Mouse (Mus musculus): Measurements from ENCODE around the gene Ap3b2.

Ap3b2 gene

DNA sequence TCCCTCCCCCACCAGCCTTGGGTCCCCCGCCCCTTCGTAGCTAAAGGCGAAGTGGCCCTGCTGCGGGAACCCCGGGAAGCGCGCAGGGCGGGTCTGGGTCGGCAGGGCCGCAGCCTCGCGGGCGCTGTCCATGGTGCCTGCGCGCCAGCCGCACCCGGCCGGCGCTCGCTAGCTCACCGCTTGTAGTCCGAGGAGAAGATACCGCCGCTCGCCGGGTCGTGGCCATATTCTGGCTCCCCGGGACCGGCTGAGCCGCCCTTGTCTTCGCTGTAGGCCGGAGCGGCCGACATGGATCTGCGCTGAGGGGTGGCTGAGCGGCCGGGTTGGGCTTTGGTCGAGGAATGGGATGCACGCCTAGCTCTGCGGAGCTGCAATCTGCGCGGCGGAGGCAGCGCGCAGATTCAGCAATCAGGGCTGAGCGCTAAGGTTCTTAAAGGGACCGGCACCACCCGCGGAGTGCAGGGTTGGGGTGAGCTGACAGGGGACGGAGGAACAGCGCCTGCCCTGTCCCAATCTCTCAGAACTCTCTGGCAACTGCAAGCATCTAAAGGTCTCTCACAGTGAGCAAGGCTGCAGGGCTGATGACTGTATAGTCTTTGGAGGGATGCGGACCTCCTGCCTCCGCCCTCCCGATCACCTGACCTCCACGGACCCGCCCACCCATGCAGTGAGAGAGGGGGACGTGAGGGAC is at the start of gene Ap3b2:
Gene Ap3b2, minus strand, starts transcription at position 595 of the 691 bp plus-strand sequence.
- peak; percentile 91 for DNase-seq

DNA sequence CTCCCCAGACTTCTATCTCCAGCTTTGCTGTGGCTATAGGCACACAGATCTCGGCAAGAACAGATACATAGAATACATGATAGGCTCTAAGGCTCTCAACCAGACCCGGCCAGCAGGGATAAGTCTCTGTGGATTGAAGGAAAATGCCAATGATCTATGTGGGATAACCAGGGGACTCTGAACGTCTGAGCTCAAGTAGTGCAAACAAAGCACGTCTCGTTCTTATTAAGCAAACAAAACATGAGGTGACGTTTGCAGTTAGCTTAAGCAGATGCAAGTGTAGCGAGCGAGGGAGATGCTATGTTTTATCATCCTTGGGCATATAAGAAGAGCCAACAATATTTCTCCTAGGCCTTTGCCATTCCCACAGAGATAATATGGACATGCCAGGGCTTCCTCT is 49.2 kb upstream of the Ap3b2 start:
- no peak for DNase-seq

DNA sequence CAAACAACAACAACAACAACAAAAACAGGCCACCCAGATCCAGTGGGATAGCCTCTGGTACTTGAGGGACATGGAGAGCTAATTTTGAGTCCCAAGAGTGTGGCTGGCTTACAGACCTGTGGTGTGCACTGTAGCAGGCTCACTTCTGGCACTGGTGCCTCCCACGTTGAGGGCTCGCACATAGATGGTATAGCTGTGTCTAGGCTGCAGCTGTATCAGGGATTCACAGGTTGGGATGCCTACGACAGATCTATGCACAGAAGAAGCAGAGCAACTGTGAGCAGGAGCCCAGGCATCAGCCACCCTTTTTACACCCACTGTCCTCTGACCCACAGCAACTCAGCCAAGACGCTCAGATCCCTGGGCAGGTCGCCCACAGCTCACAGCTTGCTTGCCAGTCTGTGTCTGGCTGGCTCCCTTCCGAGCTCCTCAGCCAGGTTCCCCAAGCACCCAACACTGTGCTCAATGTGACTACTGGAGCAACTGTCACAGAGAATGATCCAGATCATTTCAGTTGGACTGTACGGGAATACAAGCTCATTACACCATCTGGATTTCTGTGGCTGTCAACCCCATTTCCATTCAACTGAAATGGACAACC is 48.3 kb upstream of the Ap3b2 start:
- DNase-seq: peak; percentile 97

DNA sequence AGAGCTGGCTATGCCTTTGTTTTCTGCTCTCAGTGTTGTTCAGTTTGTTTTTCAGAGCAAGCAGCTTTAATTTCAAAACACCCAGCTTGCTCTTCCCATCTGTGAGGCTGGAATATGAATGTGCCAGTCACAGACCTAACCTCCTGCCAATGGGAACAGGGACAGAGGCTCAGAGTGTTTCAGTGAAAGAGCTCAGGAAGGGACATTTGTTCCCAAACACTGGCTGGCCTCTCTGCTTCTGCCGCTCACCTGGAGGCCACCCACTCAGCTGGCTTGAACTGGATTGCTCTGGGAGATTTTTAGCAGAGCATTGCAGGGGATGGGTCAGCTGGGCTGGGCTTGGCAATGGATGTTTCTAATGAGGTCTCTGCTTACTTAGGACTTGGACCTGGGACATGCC is 47.3 kb upstream of the Ap3b2 start:
- DNase-seq: no peak

DNA sequence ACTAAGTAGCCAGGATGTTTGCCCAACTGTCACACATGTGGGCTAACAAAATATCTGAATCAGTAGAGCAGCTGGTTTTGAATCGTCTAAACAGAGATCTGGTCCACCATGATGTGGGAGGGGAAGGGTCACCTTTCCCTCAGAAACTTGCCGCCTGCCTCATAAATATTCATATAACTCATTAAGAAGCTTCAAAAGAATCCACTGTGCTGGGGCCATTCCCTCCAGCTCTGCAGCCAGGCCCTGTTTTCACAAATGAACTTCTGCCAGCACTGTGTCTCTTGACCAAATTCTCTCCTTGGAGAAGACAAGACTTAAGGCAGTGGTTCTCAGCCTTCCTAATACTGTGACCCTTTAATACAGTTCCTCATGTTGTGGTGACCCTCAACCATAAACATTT is 45.8 kb upstream of the Ap3b2 start:
- no peak for DNase-seq

DNA sequence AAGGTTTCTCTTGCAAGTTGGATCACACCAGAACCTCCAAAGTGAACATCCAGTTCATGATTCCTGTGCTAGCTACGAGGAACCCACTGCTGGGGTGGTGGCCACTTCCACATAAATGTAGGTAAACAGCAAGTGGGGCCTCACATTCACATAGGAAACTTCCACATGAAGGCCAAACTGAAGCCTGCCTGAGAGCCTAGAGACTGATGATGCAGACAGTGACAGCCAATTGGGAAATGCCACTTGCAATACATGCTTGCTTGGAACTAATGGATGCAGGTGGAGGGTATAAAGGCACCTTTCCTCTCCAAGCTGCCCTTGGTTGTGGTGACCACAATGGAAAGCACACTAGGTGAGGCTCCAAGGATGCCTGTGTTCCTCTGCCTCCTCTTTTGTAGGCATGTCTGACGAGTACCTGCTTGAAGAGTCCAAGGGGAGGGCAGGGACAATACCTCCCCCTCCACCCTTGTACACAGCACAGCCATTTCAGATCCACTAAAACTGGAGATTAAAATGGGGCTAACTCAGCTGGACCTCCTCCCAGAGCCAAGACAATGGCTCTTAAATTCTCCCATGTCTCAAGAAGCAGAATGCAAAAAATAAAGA is 44.4 kb upstream of the Ap3b2 start:
- peak; percentile 85 for DNase-seq

DNA sequence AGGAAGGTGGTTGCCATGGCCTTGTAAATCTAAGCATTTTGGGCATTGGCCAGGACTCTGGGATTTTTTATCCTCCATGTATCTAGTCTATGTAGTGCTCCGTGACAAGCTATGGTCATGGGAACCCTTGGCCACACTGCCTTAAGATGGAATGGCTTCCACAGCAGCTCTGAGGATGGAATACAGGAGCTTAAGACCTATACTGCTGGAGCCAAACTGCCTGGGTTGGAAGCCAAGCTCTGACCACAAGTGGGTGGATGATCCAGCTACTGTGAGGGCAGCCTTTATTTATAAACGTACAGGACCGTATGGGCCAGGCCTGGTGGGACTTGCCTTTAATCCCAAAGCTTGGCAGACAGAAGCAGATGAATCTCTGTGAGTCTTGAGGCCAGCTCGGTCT is 42.8 kb upstream of the Ap3b2 start:
- no peak for DNase-seq

DNA sequence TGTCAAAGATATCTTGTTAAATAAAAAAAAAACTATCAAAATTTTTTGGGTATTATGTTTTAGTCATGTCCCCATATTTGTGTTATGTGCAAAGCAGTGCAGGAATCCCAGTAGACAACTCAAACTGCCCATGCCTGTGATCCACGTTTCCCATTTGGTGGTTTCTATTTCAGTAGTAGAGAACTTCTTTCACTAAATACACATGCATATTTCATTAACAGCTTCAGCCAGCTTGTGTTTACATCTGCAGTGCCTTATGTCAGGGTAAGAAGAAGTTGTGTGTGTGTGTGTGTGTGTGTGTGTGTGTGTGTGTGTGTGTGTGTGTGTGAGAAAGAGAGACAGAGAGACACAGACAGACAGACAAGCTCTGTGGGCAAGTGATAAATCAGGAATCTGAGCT is 37.7 kb upstream of the Ap3b2 start:
- no peak for DNase-seq

DNA sequence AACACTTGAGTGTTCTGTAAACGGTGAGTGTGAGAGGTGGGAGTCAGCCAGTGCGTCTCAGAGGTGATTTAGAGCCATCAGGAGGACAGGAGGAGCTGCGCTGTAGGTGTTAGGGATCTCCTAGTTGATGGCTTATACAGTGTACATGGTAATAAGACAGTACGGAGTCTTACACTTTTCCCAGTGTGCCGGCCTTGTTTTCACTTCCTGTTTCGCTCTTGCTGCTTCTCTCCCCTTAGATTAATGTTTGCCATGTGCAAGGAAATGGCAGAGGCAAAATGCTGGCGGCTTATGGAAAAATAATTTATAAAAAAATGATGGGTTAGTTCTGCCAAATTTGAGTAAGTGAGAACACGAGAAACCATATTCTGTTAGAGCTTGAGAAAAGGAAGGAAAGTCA is 35.2 kb upstream of the Ap3b2 start:
- no peak for DNase-seq

DNA sequence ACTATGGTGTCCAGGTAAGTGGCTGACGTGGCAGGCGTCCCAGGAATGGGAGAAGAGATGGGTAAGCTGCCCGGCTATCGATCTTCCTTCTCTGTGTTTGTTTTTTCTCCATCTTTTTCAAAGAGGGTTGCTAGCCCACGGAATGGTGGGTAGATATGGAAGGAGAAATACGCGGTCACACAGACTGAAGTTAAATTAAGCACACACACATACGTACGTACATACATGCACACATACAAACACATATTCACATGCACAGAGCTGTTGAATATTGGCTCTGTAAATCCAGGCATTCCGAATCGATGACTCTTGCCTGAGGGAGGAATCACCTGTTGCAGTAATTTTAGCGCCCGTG is 29.9 kb upstream of the Ap3b2 start:
- DNase-seq: no peak

DNA sequence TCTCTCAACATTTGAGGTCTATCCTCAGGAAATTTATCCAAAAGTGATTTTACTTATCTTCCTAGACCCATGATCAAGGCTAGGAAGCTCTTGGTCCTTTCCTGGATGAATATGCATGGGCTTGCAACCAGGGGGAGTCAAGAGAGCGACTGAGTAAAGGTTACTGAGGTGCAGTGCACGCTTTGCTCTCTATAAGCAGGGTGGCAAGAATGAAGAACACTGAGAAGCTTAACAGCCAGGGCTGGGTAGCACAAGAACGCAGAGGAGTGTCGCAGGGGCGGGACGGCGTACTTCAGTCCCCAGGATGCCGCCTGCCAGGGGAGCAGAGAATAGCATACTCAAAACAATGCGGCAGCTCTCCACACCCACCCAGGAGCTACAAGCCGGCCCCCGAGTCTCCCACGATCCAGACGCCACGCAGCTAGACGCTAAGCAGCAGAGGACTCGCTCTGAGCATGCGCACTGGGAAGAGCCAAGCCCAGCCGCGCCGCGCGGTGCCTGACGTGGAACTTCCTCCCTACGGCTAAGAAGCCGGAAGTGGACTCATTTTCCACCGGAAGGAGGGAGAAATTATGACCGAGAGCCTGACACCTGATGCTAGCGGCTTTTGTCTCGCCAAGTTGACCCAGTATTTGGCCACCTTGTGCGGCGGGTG is 29.4 kb upstream of the Ap3b2 start:
- DNase-seq: peak; percentile 99

DNA sequence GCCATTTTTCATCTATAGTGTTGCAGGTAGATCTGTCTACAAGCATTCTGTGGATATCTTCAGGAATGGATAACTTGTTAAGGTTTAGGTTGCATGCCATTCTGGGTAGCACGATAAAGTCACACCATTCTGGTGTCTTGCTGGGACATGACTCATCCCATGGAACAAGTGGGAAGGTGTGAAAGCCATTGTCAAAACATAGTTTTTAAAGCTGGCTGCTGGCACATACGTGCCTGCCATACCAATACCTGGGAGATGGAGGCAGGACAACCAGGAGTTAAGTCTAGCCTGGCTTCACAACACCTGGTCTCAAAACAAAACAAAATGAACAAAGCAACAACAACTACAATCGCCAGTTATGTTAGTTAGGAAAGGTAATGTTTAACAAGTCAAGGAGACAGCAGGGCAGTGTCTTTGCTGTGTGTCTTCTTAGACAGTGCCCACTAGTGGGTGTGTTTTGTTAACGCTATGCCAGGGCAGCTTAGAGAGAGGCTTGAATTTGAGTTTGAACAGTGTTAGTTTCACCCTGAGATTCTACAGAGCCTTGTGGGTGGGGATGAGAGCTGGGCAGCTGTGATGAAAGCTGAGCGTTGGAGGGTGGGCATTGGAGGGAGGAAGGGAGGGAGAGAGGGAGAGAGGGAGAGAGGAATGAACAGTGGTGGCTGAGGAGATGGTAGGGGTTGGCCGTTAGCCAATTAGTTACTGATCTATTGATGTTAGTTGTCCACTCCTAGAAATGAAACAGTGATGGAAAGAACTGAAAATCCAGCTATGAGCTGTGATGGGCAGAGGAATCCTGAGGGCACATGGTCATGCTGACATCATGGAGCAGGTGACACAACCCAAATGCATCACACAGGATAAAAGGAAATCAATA is 22.7 kb upstream of the Ap3b2 start:
- DNase-seq: peak; percentile 62

DNA sequence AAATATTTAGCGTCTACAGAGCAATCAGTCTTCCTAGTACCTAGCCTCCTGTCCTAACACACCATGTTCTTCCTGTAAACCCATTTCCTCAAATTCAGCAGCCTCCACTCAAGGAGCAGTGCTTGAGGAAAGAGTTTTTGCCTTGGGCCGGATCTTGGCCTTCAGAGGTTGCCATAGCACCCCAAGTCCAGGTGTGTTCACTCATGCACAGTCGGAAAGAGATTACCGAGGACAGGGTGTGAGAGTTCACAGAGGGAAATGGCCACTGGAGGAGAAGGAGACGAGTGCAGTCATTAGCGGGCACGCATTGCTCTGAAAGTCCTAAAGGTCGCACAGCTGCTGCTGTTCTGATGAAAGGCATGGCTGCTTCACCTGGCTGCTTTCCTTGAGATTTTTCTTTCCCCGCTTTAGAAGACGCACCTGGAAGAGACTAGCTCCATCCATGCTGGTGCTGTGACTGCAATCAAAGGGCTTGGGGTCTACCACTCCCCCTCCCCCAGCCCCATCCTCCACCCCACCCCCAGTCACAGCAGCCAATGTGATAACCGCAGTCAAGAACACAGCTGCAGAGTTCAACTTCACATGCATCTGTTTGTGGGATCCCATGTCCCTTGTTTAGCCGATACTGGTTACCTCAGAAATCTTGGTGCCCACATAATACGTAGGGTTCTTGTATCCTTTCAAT is 21.3 kb upstream of the Ap3b2 start:
- DNase-seq: peak; percentile 41

DNA sequence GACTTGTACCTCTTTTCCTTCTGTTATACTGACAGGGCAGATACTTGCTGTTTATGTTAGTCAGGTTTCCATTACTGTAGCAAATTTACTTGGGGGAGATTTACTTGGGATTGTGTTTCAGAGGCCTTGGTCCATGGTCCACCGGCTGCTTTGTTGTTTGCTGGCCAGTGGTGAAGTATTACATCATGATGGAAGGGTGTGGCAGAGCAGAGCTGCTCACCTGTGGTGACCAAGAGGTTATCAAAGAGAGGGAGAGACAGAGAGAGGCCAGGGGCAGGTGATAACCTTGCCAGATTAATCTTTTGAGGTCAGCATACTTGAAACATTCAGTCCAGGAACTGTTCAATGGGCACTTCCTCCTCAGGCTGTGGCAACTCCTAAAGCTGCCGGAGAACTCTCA is 7.3 kb upstream of the Ap3b2 start:
- peak; percentile 40 for DNase-seq

DNA sequence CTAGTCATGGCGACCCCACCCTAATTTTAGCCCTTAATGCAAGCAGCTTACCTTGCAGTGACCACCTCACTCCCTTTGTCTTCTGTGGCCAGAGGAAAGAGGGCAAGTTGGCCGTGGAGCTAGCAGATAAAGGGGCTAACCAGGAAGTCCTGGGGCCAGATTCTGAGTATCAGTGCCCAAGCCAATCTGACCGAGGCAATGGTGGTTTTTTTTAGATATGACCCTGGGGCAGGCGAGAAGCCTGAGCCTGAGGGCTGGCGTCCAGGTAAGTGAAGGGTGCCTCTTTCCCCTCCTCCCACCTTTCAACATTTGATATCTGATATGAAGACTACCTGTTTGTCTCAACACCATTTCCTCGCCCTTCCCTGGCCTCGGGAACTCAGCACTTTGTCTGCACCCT is 4.5 kb upstream of the Ap3b2 start, which contains the start of gene BC048679:
Gene BC048679, minus strand, starts transcription at position 101 of the 400 bp plus-strand sequence.
- peak; percentile 75 for DNase-seq

DNA sequence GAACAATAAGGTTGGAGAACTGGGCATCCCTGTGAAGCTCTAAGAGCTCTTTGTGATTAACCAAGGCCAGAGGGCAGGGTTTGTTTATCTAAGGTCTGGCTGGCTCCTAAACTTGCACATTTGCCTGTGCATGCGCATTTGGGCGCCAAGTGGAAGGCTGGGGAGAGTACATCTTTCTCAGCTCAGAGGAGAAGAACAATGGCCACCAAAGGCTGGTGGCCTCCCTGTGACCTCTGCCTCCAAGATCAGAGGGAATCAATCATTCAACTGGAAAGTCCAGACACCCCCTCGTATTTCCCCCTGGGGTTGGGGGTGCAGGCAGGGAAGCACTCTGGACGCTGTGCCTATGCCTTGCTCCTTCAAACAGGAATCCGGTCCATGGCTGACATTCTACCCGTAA is 3.4 kb upstream of the Ap3b2 start:
- peak; percentile 78 for DNase-seq

DNA sequence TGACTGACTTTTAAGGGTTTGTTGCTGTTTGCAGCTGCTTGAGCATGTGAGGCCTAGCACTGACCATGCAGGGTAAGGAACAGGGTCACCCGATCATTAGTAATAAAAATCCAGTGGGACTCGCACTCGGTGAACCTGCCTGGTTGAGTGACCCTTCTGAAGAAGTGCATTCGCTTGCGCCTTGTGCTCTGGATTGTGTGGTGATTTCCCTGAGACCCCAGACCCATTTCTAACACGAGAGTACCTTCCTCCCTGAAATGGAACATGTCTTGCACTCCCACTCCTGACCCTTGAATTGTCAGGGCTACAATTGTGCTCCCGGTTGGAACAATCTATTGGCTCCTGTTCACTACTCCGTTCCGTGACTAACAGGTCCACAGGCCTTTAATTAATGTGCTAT is 1.1 kb downstream of the Ap3b2 start:
- peak; percentile 59 for DNase-seq

DNA sequence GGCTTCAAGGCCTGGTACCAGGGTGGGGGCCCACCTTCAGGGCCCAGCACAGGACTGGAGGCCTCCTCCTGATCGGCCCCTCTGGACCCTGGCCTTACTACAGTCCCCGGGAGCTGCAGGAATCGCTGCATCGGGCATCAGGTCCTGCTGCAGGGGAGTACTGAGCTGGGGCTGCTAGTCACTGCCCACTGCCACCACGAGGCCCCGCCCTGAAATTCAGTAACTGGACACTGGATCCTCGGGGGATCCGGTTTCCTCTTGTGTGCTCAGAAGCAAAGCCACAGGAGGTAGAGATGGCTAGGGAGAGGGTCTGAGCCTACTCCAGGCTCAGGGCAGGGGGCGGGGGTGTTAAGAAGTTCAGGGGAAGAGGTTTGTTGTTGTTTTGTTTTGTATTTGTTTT is 4.1 kb downstream of the Ap3b2 start:
- peak; percentile 84 for DNase-seq

DNA sequence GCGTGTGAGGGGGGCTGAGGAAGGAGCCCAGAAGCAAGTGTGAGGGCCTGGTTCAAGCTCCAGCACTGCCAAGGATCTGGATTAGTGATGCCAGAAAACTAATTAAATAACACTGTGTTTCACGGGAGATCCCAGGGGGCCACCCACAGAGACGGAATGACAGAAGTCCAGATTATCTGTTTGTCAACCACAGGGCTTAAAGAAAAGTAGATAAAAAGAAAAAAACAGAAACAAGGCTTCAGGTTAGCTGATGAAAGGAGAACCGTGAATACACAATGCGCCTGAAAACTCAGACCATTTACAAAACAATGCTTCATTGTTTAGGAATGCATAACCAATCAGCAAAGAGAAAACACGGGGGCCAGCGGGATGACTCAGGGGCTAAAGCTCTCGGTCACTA is 12.9 kb downstream of the Ap3b2 start:
- peak; percentile 28 for DNase-seq

DNA sequence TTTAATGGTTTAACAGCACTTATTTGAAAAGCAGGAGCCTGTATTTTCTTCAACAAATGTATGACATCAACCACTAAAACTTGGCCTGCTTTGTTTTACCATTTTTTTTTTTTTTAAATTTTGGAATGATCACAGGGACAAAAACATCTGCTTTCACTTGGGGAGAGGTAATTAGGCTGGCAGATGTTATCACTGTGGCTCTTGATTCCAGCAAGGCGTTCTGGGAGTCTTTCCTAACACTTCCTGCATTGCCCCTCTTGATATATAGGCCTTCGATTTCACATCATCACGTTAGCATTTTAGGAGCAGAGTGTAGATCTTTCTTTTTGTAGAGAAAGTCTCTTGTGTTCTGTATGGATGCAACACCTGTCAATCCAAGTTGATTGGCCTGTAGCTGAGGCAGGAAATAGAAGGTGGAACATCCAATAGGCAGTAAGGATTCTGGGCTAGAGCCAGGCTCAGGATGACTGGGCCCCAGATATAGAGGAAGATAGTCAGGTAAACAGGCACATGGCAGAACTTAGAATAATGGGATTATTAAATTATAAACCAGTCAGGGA is 14.1 kb downstream of the Ap3b2 start:
- peak; percentile 55 for DNase-seq

DNA sequence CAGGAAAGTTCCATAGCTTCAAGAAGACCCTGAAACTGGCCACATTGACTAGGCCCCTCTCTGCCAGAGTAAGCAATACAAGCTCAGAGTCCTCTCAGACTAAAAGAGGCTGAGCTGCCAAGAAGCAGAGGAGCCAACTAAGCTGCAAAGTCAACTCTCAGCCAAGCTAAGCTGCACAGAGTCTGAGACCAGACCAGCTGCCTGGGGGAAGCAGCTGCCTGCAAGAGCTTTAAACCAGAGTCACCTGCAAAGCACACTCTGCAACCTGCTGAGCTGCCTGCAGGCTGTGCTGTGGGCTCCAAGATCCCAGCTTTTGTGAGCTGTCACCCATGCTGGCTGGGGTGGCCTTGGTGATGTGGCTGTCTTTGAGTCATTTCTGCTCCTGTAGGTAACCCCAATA is 15.5 kb downstream of the Ap3b2 start:
- peak; percentile 65 for DNase-seq

DNA sequence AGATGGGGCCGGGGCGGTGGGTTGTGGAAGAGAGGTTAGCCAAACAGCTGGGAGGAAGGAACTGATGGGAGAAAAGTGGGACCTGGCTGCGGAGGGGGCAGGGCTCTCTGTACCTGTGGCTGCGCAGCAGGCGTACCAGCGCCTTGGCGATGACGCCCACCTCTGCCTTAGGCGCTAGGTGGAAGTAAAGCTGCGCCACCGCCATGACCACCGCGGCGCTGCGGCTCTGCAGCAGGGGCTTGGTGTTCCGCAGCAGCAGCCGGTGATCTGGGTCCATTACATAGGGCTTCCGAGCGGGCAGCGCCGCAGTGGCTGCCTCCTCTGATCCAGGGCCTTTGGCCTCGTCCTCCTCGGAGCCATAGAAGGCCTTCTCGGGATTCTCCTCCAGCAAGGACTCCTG is 16.9 kb downstream of the Ap3b2 start:
- DNase-seq: no peak

Data from heart, adult 11 months (tissue).